Mouse (Mus musculus): ENCODE data around the gene Gpr61. TPM values are rescaled to one million over a fixed set of nuclear protein-coding genes. Genes with fewer than 3 reads are reported as not detected.

Gene Gpr61
- 10 to 100 TPM; 12.1 to 14.0 TPM for total RNA-seq (2021)

DNA sequence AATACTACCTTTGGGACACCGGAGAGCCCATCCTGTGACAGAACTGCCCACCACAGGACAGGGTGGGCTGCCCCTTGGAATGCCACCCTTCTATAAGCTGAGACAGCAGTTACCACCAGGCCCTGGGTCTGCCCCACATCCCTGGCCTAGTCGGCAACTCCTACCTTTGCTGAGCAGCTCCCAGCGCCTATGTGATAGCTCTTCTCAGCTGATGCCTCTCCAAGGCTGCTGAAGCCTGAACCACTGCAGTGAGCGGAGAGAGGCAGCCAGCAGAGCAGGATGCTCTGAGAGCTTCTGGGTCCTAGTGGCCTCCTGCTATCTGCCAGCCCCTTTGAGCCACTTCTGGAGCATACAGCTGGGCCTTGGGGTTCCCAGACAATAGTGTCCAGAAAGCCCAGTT is at the start of gene Gpr61:
Gene Gpr61, minus strand, starts transcription at position 227 of the 400 bp plus-strand sequence.
- intact Hi-C loops (cut with DNase I): no loop called here
- DNase-seq: no peak

DNA sequence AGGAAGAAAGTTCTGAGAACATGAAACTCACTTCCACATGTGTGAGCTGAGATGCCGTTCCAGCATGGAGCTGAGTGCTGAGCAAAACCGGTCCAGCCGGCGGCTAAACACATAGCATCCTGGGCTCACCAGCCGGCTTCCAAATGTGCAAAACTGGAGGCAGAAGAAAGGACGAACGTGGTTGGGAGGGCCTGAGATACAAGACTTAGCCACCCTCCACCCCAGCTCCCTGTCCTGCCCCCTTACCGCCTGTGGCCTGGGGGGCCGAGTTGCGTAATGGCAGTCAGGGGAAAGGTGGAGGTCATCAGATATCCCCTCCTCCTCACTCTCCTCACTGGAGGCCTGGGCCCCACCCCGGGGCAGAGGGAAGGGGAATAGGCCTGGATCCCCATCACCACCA is 49.8 kb upstream of the Gpr61 start:
- no peak for DNase-seq
- intact Hi-C loops (cut with DNase I): loop anchor here (5.0 kb wide), 1 partner anchor 37 kb away; no protein-coding TSS in a partner anchor

DNA sequence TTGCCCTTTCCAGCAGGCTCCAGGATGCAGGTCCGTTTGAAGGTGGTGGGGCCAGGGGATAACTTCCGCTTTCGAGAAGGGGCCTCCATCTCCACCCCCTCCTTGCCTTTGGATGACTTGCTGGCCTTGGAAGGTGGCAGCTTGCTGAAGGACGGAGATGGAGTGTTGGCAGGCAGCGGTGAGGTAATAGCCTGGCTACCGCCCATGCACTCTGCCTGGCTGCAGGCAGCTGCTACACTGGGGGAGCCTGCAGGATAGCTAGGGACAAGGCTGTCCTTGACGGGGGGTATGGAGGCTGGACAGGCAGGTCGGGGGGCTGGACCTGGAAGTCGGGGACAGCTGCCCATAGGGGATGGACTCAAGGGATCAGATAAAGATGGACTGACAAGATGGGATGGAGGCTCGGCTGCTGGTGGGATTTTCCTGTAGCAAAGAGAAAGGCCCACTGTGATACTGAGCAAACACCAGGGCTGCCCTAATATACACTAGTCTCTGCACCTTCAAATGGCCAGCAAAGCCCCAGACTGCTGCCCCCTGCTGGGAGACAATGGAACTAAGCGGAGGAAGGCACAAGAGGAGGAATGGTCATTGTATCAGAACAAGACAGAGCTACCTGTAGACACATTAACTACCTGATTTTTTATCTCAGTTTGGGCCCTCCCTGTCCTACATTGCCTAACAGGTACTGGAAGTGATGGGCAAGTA is 49.1 kb upstream of the Gpr61 start:
- intact Hi-C loops (cut with DNase I): loop anchor here (5.0 kb wide), 1 partner anchor 36 kb away; no protein-coding TSS in a partner anchor
- peak; percentile 78 for DNase-seq

DNA sequence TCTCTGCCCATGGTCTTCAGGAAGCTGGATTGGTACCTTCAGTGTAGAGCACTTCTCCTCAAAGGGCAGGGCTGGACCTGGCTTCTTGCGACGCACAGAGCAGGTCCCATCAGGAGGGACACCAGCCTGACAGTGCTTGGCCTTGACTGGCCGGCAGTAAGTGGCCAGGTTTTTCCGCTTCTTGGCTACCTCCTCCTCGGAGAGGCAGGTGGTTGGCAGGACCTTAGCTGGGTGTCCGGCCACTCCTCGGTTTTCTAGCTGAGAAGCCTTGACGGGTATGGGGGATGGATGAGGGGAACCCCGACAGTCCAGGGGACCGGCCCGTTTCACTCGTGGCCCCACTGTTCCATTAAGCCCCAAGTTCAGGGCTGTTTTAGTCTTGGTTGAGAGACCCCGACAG is 48.5 kb upstream of the Gpr61 start:
- intact Hi-C loops (cut with DNase I): loop anchor here (5.0 kb wide), 1 partner anchor 36 kb away; no protein-coding TSS in a partner anchor
- DNase-seq: no peak

DNA sequence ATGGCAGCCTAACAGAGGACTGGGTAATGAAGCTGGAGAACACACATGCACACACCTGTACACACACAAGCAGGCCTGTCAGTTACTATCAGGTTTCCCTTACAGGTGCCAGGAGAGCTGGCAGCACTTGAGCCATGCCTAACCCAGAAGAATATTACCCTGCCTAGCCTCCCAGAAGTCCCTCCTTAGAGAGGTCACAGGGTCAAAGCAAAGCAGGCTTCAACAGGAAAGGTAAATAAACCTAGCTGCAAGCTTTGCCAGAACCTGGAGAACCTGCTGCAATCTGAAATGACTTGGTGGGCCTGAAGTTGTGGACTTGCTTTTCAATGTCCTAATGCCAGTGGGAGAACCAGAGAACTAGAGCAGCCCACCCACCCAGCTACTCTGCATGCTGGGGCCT is 47.8 kb upstream of the Gpr61 start:
- intact Hi-C loops (cut with DNase I): loop anchor here (5.0 kb wide), 1 partner anchor 35 kb away; no protein-coding TSS in a partner anchor
- no peak for DNase-seq

DNA sequence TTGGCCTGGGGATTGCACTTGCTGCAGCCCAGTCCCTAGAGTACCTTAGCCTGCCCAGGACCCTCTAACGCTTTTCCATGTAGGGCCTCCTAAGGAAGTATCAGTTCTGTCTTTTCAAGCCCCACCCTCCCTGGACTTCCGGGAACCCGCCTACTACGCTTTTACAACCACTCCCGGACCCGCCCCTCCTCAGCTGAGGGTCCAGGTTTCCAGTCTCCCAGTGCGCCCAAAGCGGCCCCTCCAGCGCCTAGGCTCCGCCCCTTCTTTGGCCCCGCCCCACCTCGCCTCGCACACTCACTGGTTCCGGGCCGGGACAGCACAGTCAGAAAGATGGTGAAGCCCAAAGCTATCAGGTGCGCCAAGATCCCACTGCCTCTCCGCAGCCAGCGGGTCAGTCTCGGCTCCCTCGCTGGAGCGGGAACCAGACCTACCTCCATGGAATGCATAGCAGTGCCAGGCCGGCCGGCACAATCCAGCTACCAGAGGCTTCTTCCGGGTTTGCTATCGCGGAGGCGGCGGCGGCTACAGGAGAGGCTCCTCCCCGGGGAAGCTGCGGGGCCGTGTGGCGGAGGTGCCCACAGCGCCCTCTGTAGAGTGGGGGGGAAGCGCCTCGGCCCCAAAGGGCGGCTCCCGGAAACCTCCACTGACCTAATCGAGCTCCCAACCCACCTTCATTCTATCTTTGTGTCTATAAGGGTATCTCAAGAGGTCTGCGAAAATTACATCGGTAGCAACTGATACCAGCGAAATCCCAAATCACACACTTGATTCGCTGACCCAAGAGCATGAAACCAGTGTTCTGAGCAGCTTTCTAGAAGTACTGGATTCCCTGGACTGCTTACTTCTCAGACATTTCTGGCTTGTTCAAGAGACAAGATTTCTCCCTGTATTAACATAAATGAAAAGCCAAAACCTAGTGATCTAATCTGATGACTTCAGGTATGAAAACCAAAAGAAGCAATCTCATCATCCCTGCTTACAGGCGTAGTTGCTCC is 45.9 kb upstream of the Gpr61 start, which contains the start of gene Cyb561d1:
Gene Cyb561d1, minus strand, starts transcription at position 884 of the 995 bp plus-strand sequence.
- intact Hi-C loops (cut with DNase I): loop anchor here (5.0 kb wide), 1 partner anchor 33 kb away; no protein-coding TSS in a partner anchor
- DNase-seq: peak; percentile 87

DNA sequence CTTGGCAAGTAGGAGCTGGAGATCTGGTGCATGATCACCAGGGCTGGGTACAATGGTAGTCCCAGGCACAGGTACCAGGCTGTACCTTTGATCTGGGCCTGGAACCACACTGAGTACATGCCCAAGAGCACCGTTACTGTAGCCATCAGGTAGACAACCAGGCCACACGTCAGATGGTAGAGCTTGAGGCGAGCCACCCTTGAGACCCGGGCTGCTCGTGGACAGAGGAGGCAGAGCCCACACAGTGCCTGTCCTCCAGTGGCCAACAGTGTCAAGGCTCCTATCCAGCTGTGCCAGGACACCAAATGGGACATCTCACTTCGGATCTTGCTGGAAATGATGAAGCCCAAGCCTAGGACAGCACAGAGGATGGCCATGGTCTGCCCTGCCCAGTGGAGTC is 44.5 kb upstream of the Gpr61 start:
- DNase-seq: no peak
- intact Hi-C loops (cut with DNase I): no loop called here

DNA sequence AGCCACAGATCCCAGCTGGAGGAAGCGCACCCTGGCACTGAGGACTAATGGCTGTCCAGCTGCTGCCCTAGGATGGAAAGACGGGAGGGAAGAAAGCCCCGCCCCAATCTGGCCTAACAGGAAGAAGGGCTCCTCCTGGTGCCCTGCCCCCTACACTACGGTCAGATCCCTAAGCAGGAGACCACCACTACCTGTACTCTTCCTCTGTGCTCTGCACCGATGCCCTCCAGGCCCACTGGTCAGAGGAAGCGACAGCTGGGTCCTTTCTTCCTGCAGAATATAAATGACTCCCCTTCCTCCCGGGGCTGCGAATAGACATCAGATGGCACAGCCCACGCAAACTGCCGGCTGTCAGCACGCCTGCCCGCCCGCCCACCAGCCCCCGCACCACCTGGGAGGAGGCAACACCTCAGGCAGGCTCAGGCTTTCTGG is 42.4 kb upstream of the Gpr61 start:
- intact Hi-C loops (cut with DNase I): no loop called here
- peak; percentile 87 for DNase-seq

DNA sequence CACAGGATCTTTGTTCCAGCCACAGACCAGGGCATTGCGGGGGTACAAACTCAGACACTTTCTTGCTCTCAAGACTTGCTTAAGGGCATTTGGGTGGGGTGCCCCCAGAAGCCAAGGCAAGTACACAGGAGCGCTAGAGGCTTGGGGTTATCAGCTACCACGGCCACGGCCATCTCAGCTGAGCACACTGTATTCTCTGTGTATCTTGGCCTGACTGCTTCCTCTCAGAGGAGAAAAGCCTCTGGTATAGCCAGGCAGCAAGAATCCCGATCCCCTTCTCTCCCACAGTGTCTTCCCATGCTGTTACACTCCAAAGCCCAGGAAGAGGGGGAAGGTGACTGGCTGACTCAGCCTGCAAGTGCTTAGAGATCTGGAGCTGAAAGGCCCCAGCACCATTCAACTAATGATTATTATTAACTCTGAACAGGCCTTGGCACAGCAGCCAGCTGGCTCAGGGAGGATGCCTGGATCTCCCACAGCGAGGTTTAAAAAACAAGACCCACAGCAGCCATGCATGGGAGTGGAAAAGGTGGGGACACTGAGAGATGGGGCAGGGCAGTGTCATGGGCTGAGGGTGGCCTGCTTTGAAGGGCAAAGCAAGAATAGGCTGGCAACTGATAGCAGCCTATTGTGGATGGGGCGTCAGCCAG is 41.4 kb upstream of the Gpr61 start:
- intact Hi-C loops (cut with DNase I): no loop called here
- DNase-seq: peak; percentile 68

DNA sequence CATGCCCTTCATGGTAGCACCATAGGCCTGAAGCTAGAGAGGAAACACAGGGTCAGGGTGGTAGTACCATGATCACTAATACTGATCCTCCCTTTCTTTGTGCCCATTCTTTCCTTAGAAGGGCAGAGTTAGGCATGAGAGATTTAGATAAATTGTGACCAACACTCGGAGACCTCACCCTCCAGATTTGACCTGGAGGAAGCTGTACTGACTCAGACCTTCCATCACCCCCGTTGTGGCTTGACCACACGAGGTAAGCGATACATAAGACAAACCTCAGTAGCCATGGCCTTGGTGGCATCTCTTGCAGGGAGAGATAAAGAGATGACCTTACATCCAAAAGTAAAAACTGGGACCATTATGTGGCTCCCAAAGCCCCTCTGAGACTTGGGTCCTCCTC is 40.6 kb upstream of the Gpr61 start:
- no peak for DNase-seq
- intact Hi-C loops (cut with DNase I): no loop called here

DNA sequence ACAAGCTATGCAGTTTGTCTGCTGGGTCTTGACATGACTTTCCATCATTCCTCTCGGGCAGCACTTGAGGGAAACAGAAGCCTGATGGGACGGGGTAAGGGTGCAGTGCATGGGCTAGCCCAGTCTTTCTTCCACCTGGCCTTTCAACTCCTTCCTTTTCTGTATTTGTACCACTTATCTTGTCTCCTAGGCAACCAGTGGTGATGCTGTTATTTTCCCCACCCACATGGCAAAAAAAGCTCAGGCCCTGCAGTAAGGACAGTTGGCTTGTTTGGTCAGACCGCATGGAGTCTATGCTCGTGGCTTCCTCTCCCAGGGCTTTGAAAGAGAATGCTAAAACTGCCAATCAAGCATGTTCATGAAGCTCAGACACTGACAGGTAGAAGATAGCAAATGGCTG is 39.0 kb upstream of the Gpr61 start:
- no peak for DNase-seq
- intact Hi-C loops (cut with DNase I): no loop called here

DNA sequence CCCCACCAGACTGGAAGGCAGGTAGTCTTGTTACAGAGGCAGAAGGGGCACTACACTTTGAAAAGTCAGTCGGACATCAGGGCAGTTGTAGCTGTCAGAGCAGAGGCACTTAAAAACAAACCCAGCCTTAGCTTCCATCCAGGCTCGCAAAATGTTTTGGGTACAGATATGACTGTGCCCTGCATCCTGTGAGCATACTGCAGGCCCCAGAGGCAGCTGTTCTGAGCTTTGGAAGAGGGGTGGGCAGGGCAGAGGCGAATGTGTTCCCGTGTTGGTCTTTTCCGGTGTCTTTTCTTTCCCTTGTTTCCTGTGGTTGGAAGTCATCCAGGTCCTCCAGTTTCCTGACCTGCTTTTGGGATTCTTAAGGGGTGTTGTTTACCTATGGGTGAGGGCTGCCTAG is 35.2 kb upstream of the Gpr61 start:
- intact Hi-C loops (cut with DNase I): no loop called here
- no peak for DNase-seq

DNA sequence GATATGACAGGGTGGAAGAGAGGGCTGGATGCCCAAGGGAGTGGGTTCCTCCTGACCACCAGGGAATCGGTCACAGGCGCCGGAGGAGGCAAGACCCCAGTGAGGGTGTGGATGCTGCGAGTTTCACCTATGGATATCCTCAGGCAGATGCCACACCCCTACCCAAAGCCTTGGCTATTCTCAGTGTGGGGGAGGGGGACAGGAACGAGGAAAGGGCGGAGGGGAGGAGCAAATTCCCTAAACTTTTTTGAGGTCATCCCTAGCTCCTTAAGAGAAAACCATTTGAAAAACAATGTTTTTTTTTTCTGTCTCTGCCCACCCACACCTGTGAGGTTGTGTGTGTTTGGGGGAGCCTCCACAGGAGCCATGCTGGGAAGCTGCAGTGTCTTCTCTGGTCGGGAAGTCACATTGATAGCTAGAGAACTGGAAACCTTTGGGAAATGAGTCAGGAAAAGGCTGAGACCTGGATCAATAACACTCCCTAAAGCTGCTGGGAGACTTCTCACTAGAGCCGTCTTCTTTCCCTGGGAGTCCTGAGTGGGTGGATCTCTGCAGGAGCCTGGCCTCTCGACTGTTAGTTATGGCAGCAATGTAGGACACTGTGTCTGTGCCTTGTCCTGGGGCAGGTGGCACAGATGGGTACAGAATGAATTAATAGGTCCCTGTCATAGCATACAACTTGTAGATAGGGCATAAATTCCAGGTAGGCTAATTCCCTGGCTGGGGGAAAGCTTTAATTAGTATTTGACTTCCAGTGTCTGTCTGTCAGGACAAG is 34.2 kb upstream of the Gpr61 start:
- intact Hi-C loops (cut with DNase I): no loop called here
- DNase-seq: no peak

DNA sequence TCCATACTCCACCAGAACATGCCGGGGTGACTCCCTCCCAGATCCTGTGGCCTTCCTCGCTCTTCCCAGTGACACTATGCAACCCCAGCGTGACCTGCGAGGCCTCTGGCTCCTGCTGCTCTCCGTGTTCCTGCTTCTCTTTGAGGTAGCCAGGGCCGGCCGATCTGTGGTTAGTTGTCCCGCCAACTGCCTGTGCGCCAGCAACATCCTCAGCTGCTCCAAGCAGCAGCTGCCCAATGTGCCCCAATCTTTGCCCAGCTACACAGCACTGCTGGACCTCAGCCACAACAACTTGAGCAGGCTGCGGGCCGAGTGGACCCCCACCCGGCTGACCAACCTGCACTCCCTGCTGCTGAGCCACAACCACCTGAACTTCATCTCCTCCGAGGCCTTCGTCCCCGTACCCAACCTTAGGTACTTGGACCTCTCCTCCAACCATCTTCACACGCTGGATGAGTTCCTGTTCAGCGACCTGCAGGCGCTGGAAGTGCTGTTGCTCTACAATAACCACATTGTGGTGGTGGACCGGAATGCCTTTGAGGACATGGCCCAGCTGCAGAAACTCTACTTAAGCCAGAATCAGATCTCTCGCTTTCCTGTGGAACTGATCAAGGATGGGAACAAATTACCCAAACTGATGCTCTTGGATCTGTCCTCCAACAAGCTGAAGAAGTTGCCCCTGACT is 32.6 kb upstream of the Gpr61 start:
- no peak for DNase-seq
- intact Hi-C loops (cut with DNase I): no loop called here

DNA sequence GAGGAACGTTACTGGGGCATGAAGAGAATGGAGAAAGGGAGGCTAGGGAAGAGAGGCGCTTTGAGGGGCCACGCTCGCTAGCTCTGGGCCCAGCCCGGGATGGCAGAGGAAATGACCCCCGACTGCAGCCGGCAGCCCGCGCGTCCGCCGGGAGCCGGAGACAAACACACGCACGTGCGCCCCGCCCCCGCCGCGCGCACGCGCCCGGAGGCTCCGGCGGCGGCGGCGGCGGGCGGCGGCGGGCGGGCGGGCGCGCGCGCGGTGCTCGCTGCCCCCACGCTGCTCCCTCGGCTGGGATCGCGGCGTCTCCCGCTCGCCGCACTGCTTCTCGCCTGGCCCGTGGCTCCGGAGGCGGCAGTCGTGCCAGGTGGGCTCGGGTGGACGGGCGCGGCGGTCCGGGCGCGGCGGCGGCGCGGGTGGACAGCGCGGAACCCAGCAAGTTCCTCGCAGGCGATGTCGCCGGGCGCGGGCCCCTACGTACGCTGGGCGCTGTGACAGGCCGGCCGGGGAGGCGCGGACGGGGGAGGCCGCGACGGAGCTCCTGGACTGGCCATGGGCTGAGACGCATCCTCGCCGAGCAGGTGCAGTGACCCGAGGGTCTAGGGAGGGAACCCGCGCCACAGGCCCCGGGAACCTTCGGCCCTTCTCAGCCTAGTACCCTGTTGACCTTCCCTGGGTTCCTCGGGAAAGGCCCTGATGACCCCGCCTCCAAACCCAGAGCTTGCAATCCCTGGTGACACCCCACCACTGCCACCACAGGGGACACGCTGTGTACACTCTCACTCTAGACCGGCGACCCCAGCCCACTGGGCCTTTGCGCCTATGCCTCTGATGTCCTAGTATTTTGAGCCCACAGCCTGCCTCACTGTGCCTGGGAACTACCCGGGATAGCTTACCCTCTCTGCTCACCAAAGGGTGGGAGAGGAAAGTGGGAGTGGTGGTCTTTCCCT is 31.7 kb upstream of the Gpr61 start, which contains the start of gene Amigo1:
Gene Amigo1, plus strand, starts transcription at position 238 of the 950 bp plus-strand sequence.
- peak; percentile 54 for DNase-seq
- intact Hi-C loops (cut with DNase I): no loop called here

DNA sequence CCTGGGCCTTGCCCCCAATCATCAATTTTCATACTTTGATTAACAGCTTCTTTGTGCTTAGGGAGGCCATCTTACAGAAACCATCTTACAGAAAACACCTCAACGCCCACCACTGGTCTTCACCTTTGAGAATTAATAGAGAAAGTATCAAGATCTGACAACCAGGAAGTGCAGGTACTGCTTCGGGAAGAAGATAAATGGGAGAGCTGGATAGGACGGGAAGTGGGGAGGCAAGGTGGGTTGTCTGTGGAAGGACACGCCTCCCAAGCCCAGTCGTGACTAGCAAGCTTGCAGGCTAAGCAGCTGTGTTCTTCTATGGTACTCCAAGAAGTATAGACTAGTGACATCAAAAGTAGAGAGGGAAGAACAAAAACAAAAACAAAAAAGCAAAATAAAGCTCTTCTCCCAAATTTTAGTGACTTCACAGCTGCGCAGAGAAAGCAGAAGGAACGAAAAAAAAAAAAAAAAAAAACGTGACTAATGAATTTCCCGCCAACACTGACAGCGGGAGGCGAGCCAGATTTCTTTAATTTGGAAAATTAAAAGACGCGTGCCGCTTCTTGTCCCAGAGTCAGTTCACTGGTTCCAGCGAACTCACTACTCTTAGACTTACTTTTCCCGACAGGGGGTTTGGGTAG is 30.9 kb upstream of the Gpr61 start:
- intact Hi-C loops (cut with DNase I): no loop called here
- DNase-seq: no peak

DNA sequence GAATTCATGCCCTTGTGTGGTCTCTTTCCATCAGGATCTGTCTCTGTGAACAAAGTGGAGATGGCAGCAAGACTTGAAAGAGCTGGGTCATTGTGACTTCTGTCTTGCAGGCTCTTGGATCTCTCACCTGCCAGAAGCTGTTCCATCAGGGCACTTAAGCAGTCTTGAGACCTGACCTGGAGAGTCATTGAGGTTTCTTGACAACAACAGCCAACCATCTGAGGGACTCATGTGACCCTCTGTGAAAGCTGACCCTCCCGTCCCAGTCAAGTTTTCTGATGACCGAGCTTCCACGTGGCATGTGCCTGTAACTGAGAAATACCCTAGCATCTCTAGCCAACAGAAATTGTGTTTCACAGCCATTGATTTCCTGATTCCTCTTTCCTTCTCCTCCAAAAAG is 30.1 kb upstream of the Gpr61 start:
- DNase-seq: no peak
- intact Hi-C loops (cut with DNase I): no loop called here

DNA sequence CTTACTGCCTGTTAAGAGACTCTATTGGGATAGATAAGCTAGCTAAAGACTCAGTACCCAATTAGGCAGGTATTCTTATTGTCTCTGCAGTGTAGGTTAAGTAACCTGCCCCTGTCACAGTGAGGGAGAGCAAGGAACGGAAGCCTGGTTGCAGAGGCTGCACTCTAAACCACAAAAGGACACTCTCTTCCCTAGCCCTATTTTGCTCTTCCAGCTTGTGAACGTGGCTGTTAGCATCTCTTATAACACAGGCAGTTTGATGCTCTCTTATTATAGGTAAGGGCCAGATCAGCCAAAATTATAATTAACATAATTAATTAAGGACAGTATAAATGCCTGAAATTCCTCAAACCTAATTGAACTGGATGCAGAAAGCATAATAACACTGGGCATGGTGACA is 25.8 kb upstream of the Gpr61 start:
- intact Hi-C loops (cut with DNase I): no loop called here
- DNase-seq: no peak

All from left cerebral cortex, postnatal 4 days (tissue).